Mouse (Mus musculus) layer of hippocampus, adult 8-10 months (tissue): ENCODE measurements around the gene Ovol2. TPM values are rescaled to one million over a fixed set of nuclear protein-coding genes. Genes with fewer than 3 reads are reported as not detected.
A peak's percentile ranks its signal among the peaks of the same experiment; 100 is the strongest.
"Not testable (repeated sequence)": the region's sequence is repeated elsewhere in the genome, so short reads cannot be mapped to it uniquely, and the experiment has no call there.

ENCODE experiments used
- DNase-seq, 2 experiments: peaks; one replicate each; pipeline ENCODE4 v3.0.0; 2022; ENCODE audit warnings: low spot score in 2 of 2
- total RNA-seq, 4 experiments: library from RNA; stranded (reverse); gene quantifications; 2 replicates each; pipeline ENCODE4 v1.2.4; 2022

Gene Ovol2
- total RNA-seq, result 1 to 10 TPM; 1.7 to 3.3 (median 2.3) TPM

GRCm38 (mm10) chr2:144331401-144332302 lies at the start of gene Ovol2:
Ovol2 (minus strand) TSS chr2:144332146.
- DNase-seq, result no peak

GRCm38 (mm10) chr2:144381741-144382140 lies 49.8 kb upstream of the Ovol2 start:
- no peak for DNase-seq

GRCm38 (mm10) chr2:144381293-144381692 lies 49.3 kb upstream of the Ovol2 start:
- DNase-seq, result no peak

GRCm38 (mm10) chr2:144375063-144375703 lies 43.2 kb upstream of the Ovol2 start:
- no peak for DNase-seq

- DNase-seq, result peak; percentile 46 to 51
Measured at GRCm38 (mm10) chr2:144373063-144373462, 41.1 kb upstream of the Ovol2 start.

GRCm38 (mm10) chr2:144371566-144371965 lies 39.6 kb upstream of the Ovol2 start:
- no peak for DNase-seq

GRCm38 (mm10) chr2:144369511-144369910 lies 37.6 kb upstream of the Ovol2 start:
- DNase-seq, result no peak

- DNase-seq, result no peak
Measured at GRCm38 (mm10) chr2:144369020-144369421, 37.1 kb upstream of the Ovol2 start.

- DNase-seq, result peak; percentile 88 to 91
Measured at GRCm38 (mm10) chr2:144368400-144369019, 36.6 kb upstream of the Ovol2 start, which contains the start of the genes Kat14 and Pet117. Kat14 (plus strand) TSS chr2:144368983. Pet117 (plus strand) TSS chr2:144368996.

- DNase-seq, result no peak
Measured at GRCm38 (mm10) chr2:144352843-144353242, 20.9 kb upstream of the Ovol2 start.

GRCm38 (mm10) chr2:144348525-144348924 lies 16.6 kb upstream of the Ovol2 start:
- no peak for DNase-seq

GRCm38 (mm10) chr2:144343158-144343557 lies 11.2 kb upstream of the Ovol2 start:
- DNase-seq, result no peak

GRCm38 (mm10) chr2:144338149-144338548 lies 6.2 kb upstream of the Ovol2 start:
- not testable (repeated sequence) for DNase-seq

- no peak for DNase-seq
Measured at GRCm38 (mm10) chr2:144337701-144338100, 5.8 kb upstream of the Ovol2 start.

- DNase-seq, result no peak
Measured at GRCm38 (mm10) chr2:144337230-144337629, 5.3 kb upstream of the Ovol2 start.

- peak in 1 of 2 experiments; percentile 10 for DNase-seq
Measured at GRCm38 (mm10) chr2:144333138-144333842, 1.3 kb upstream of the Ovol2 start.

GRCm38 (mm10) chr2:144332486-144332885 lies 540 bp upstream of the Ovol2 start:
- no peak for DNase-seq

- DNase-seq, result no peak
Measured at GRCm38 (mm10) chr2:144330960-144331371, 980 bp downstream of the Ovol2 start.

GRCm38 (mm10) chr2:144330352-144330959 lies 1.5 kb downstream of the Ovol2 start:
- DNase-seq, result no peak

GRCm38 (mm10) chr2:144329937-144330336 lies 2.0 kb downstream of the Ovol2 start:
- DNase-seq, result no peak

GRCm38 (mm10) chr2:144329451-144329850 lies 2.5 kb downstream of the Ovol2 start:
- DNase-seq, result no peak
